Mouse (Mus musculus) thymus, adult 2 months (tissue): Measurements from ENCODE around the gene Kras. TPM values are rescaled to one million over a fixed set of nuclear protein-coding genes. Genes with fewer than 3 reads are reported as not detected.

Experiments
- DNase-seq: peaks from one replicate; pipeline ENCODE4 v3.0.0; 2021
- H3K27ac ChIP-seq: fragments of 200-500 bp; 2 replicates; pipeline ENCODE4 v1.5.1; 2012; ENCODE audit warnings: low read length, control low read depth; ENCODE audit not compliant: control insufficient read depth, insufficient read depth
- H3K27me3 ChIP-seq: fragments of 200-500 bp; 2 replicates; pipeline ENCODE4 v1.6.1; 2012; ENCODE audit warnings: mild to moderate bottlenecking, low read length, moderate library complexity, mixed read lengths; ENCODE audit not compliant: control insufficient read depth, insufficient read depth
- H3K36me3 ChIP-seq: fragments of 200-500 bp; 2 replicates; pipeline ENCODE4 v1.6.1; 2012; ENCODE audit warnings: mild to moderate bottlenecking, low read length, moderate library complexity; ENCODE audit not compliant: control insufficient read depth, insufficient read depth
- H3K4me1 ChIP-seq: fragments of 200-500 bp; replicated peaks from 2 replicates; pipeline ENCODE4 v1.6.1; 2012; ENCODE audit warnings: low read length; ENCODE audit not compliant: control insufficient read depth, insufficient read depth
- H3K4me3 ChIP-seq: fragments of 200-500 bp; 2 replicates; pipeline ENCODE4 v1.5.1; 2012; ENCODE audit warnings: mild to moderate bottlenecking, low read length, control low read depth, moderate library complexity; ENCODE audit not compliant: control insufficient read depth, insufficient read depth
- CTCF ChIP-seq: fragments of 200-500 bp; IDR thresholded peaks from 2 replicates; pipeline ENCODE4 v1.5.1; 2012; ENCODE audit warnings: mild to moderate bottlenecking, control low read depth, low read length, moderate library complexity, borderline replicate concordance; ENCODE audit not compliant: control insufficient read depth, poor library complexity, insufficient read depth; ENCODE audit errors: extremely low read depth
- POLR2A ChIP-seq: fragments of 200-500 bp; IDR thresholded peaks from 2 replicates; pipeline ENCODE4 v1.6.1; 2012; ENCODE audit warnings: mild to moderate bottlenecking, low read length, control low read depth, moderate library complexity; ENCODE audit not compliant: control insufficient read depth, poor library complexity, insufficient read depth; ENCODE audit errors: extremely low read depth
- WGBS: fragments of 180-500 bp; shearing (Covaris S2); methylation state at CpG from one replicate; pipeline ENCODE4 v1.1.7; 2018; 5-methylcytosine and 5-hydroxymethylcytosine counted together
- polyA plus RNA-seq: library from polyadenylated mRNA; depleted of rRNA; stranded (reverse); fragments of >200 nt; gene quantifications from 2 replicates; pipeline ENCODE4 v1.2.3, GENCODE M21; 2012

Gene Kras
- polyA plus RNA-seq, 1 experiment, result 36.2 TPM

DNA sequence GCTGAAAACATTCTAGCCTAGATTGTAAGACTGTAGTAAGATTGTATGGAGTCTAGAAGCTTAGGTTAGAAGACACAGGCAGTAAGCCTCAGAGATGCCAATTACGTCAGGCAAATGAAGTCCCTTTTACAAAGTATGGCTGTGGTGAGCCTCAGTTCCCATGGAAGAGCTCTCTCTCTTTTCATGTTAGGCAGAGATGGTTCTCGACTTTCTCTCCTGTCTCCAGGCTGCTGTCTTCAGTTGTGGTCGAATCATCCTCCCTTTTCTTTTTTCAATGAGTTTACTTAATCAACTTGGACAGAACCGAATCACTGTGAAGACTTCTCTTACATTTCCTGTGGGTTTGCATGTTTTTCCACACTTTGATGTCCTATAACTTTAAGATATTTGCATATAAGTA is 35.6 kb upstream of the Kras start:
- WGBS, result 18% methylated on average over 4 of the region's 4 CpGs
- TF ChIP-seq CTCF, result no peak

DNA sequence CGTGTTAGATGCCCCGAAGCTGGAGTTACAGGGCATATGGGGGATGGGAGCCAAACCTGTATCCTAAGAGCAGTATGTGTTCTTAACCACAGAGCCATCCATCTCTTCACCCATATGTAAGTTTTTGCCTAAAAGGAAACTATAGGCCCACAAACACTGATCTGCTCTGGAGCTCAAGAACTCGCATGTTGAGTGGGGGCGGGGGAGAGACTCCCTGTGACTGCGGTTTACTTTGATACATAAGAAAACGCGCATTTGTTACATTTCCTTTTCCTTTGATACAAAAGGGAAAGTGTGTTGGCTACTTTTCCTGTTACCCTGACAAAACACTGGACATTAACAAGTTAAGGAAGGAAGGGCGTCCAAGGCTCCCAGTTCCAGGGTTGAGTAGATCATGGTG is 34.2 kb upstream of the Kras start:
- Histone ChIP-seq H3K36me3 (no peaks in the 10 kb centered on the region), H3K4me3 (no peak overlapping the region), H3K27me3 (no peaks in the 10 kb centered on the region), H3K4me1 (peaks cover 7% of the 10 kb centered on the region), H3K27ac (no peak overlapping the region)
- DNase-seq, result no peak
- no peak for TF ChIP-seq CTCF
- TF ChIP-seq POLR2A, result no peak
- 83% methylated on average over 8 of the region's 8 CpGs for WGBS

More for the DNA sequence above, 35.6 kb upstream of the Kras start:
- H3K4me1 ChIP-seq, result peaks cover 7% of the 10 kb centered on the region
- H3K36me3 ChIP-seq, result no peaks in the 10 kb centered on the region
- no peak for DNase-seq
- no peak overlapping the region for H3K4me3 ChIP-seq
- H3K27me3 ChIP-seq, result no peaks in the 10 kb centered on the region
- no peak overlapping the region for H3K27ac ChIP-seq

- 82% methylated on average over 9 of the region's 9 CpGs for WGBS
- Histone ChIP-seq H3K36me3 (no peaks in the 10 kb centered on the region), H3K27me3 (no peaks in the 10 kb centered on the region), H3K27ac (no peak overlapping the region), H3K4me1 (peaks cover 17% of the 10 kb centered on the region), H3K4me3 (no peak overlapping the region)
- TF ChIP-seq CTCF, result no peak
- no peak for DNase-seq
Observed at GRCm38 (mm10) chr6:145277138-145277763, 27.2 kb upstream of the Kras start.

DNA sequence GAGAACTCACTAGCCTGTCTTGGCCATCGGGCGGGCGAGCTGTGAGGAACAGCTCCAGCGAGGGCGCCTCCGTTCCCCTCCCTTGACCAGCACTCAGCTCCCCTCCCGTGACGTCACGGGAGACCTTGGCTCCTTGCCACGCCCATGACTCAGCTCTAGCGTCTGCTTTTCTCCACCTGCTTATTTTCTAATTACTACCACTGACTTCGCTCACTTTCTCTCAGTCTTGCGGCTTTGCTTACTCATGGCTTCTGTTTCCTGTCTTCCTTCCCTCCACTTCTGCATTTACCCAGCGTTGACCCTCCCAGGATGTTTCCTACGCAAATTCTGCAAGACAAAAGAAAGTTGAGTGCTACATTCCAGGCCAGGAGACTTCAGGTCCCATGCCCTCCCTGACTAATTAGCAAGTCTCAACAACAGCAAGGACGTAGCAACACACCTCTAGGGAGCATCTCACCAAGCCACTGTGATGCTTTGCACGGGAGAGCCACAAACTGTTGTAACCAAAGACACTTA is 26.3 kb upstream of the Kras start:
- H3K36me3 ChIP-seq, result no peaks in the 10 kb centered on the region
- TF ChIP-seq CTCF (no peak), POLR2A (no peak)
- WGBS, result 2% methylated on average over 17 of the region's 17 CpGs
- peak; percentile 43 for DNase-seq
- H3K27me3 ChIP-seq, result no peaks in the 10 kb centered on the region
- H3K4me3 ChIP-seq, result 0 out of 2 replicates have a peak overlapping the region, but pooled peaks have one; percentile 12
- H3K4me1 ChIP-seq, result peaks cover 17% of the 10 kb centered on the region
- H3K27ac ChIP-seq, result no peak overlapping the region

DNA sequence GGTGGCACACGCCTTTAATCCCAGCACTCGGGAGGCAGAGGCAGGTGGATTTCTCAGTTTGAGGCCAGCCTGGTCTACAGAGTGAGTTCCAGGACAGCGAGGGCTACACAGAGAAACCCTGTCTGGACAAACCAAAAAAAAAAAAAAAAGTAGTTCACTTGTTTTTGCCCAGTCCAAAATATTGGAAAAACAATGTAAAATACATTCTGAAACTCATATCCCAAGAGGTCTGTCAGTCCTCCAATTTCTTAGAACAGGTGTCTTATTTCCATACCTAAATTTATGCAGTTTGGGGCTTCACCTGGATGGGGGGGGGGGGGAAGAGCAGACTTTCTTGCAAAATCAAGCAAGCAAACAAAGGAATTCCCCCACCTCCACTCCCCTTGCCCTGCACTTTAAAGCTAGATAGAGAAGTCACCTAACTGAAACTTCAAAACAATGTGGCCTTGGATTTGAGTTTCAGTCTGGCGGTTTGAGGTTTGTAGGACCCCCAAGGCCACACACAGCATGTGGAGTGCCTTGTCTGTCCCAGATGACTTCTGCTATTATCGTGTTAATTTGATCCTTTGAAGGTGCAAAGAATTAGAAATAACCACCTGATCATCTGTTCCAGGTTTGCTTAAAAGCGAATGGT is 25.7 kb upstream of the Kras start:
- Histone ChIP-seq H3K27ac (no peak overlapping the region), H3K4me3 (0 out of 2 replicates have a peak overlapping the region, but pooled peaks have one; percentile 12), H3K27me3 (no peaks in the 10 kb centered on the region), H3K36me3 (no peaks in the 10 kb centered on the region), H3K4me1 (peaks cover 17% of the 10 kb centered on the region)
- no peak for TF ChIP-seq POLR2A
- no peak for TF ChIP-seq CTCF
- DNase-seq, result no peak
- WGBS, result 52% methylated on average over 6 of the region's 6 CpGs

DNA sequence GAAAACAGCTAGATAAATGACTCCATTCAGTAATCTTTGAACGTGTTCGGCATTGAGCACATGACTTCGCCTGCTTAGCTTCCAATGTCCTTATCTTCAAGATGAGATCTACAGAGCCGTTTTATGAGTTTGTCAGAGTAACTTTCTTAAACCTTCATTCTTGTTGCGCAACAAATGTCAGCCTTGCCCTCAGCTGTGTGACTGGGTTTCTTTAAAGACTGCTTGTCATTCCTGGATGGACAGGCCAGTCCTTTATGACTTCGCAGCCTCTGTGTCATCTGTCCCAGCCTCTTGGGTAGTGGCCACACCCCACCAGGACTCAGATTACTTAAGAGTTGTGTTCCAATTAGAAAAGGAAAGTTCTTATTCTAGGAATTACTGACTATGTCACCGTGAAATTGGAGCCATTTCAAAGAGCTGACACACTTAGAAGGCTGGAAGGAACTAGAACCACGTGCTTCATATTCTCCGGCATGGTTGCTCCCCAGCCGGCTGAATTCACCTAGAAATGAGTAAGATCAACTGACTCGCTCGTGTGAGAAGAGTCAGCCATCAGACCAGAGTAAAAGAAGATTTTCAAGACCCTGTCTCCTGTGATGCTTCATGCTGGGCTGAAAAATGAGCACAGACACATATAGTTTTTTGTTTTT is 24.1 kb upstream of the Kras start:
- no peaks in the 10 kb centered on the region for H3K36me3 ChIP-seq
- H3K4me1 ChIP-seq, result peaks cover 17% of the 10 kb centered on the region
- 60% methylated on average over 12 of the region's 12 CpGs for WGBS
- DNase-seq, result no peak
- no peak for TF ChIP-seq POLR2A
- no peak for TF ChIP-seq CTCF
- no peak overlapping the region for H3K27ac ChIP-seq
- no peak overlapping the region for H3K4me3 ChIP-seq
- no peaks in the 10 kb centered on the region for H3K27me3 ChIP-seq
